Mouse (Mus musculus) C2C12 (cell line): ENCODE measurements at regions not wholly inside any gene's neighbourhood (a gene's known extent, or its start where the extent isn't known, plus 50 kb on each side); places are given as distances from the start of the nearest gene placed in this dataset.
A peak's percentile ranks its signal among the peaks of the same experiment; 100 is the strongest.
"Not testable (repeated sequence)": the region's sequence is repeated elsewhere in the genome, so short reads cannot be mapped to it uniquely, and the experiment has no call there.

Source experiments
- H3K27me3 ChIP-seq: one replicate; pipeline ENCODE4 v1.6.1; 2011; ENCODE audit not compliant: control insufficient read depth, insufficient read depth, insufficient read length
- H3K36me3 ChIP-seq: one replicate; pipeline ENCODE4 v1.6.1; 2011; ENCODE audit not compliant: control insufficient read depth, insufficient read depth
- H3K4me3 ChIP-seq: one replicate; pipeline ENCODE4 v1.5.1; 2011; ENCODE audit warnings: mild to moderate bottlenecking, control low read depth; ENCODE audit not compliant: poor library complexity, insufficient read depth, severe bottlenecking
- H3K79me2 ChIP-seq: one replicate; pipeline ENCODE4 v1.6.1; 2011; ENCODE audit not compliant: control insufficient read depth, insufficient read depth
- H3K79me3 ChIP-seq: one replicate; pipeline ENCODE4 v1.6.1; 2011; ENCODE audit warnings: low read depth, control low read depth
- H3ac ChIP-seq: one replicate; pipeline ENCODE3; 2011; ENCODE audit warnings: low read depth; ENCODE audit not compliant: control insufficient read depth, insufficient read length
- CEBPB ChIP-seq: IDR thresholded peaks from one replicate; pipeline ENCODE4 v1.6.1; 2011; ENCODE audit warnings: low read depth, mild to moderate bottlenecking, control low read depth, moderate library complexity
- CTCF ChIP-seq: IDR thresholded peaks from one replicate; pipeline ENCODE4 v1.5.1; 2011; ENCODE audit not compliant: control insufficient read depth, insufficient read depth, insufficient read length
- FOSL1 ChIP-seq: IDR thresholded peaks from one replicate; pipeline ENCODE4 v1.8.0; 2011; ENCODE audit warnings: mild to moderate bottlenecking, low read length; ENCODE audit not compliant: poor library complexity, insufficient read depth, severe bottlenecking
- MAX ChIP-seq: IDR thresholded peaks from one replicate; pipeline ENCODE4 v1.6.1; 2011; ENCODE audit warnings: mild to moderate bottlenecking, control low read depth
- MYOD1 ChIP-seq: IDR thresholded peaks from one replicate; pipeline ENCODE4 v1.6.1; 2011; ENCODE audit warnings: low read depth; ENCODE audit not compliant: control insufficient read depth, insufficient read length
- MYOG ChIP-seq: IDR thresholded peaks from one replicate; pipeline ENCODE4 v1.6.1; 2011; ENCODE audit not compliant: control insufficient read depth, insufficient read length; ENCODE audit errors: extremely low read depth
- USF1 ChIP-seq: IDR thresholded peaks from one replicate; pipeline ENCODE4 v1.6.1; 2011; ENCODE audit warnings: low read depth, mild to moderate bottlenecking, control low read depth, moderate library complexity

DNA sequence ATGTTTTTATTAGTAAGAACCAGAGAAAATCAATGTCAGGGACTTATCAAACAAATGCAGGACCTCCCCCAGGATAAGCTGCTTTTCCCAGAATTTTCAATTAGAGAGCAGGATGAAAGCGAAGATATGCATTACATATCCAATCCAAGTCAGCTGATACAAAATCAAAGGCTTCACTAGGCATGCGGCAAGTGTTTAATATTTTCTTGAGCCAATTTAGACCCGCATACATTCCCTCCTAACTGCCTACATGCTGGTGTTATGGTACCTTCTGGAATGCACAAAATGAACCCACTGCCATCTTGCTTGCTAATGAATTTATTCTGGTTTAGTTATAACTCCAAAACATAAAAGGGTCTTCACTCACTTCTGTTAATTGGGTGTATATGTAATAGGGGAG is 112.9 kb upstream of the Prl start:
- H3K27me3 ChIP-seq: no peaks in the 10 kb centered on the region
- no peak overlapping the region for H3ac ChIP-seq
- H3K79me2 ChIP-seq: no peaks in the 10 kb centered on the region
- H3K4me3 ChIP-seq: no peak overlapping the region
- TF ChIP-seq MYOD1 (no peak), CEBPB (no peak), USF1 (no peak), MYOG (no peak), FOSL1 (no peak)
- H3K36me3 ChIP-seq: no peaks in the 10 kb centered on the region
- no peaks in the 10 kb centered on the region for H3K79me3 ChIP-seq

DNA sequence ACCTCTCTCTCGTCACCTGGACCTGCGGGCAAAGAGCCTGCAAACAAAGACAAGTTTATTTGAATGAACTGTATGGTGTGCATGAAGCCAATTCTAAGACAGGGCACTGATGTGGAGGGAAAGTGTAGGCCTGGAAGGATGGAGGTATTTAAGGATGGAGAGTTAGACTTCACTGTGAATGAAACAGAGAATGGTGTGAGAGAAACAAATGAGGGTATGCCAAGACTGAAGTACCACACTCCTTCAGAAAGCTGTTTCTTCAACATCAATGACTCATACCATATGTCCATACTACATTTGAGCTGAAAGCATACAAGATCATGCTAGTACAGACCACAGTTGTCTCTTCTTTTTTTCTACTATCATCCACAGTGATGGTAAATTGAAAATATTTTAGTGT is 105.9 kb upstream of the Prl start:
- Histone ChIP-seq H3K36me3 (no peaks in the 10 kb centered on the region), H3K27me3 (no peaks in the 10 kb centered on the region), H3K79me3 (no peaks in the 10 kb centered on the region), H3ac (no peak overlapping the region), H3K79me2 (no peaks in the 10 kb centered on the region), H3K4me3 (no peak overlapping the region)
- TF ChIP-seq CEBPB: no peak
- TF ChIP-seq MYOG: no peak
- no peak for TF ChIP-seq FOSL1
- no peak for TF ChIP-seq CTCF
- no peak for TF ChIP-seq MAX
- no peak for TF ChIP-seq MYOD1
- TF ChIP-seq USF1: no peak

DNA sequence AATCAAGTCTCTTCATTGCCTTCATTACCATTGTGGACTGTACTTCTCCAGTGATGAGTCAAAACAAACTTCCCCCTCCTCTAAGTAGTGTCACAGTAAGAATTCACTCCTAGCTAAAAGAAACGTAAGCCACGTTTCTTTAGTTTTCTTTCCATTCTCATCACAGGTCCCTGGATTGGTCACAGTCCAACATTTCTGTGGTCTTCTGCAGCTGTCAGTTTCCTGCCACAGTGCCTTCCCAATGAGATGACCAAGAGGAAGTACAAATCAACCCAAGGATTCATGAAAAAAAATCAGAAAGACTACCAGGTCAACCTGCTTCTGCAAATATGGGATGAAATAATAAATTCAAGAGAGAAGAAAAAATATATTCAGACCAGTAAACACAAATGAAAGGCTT is 103.5 kb upstream of the Prl start:
- TF ChIP-seq MYOD1 (peak; percentile 88), MAX (no peak)
- no peak overlapping the region for H3ac ChIP-seq
- no peaks in the 10 kb centered on the region for H3K27me3 ChIP-seq
- H3K79me3 ChIP-seq: no peaks in the 10 kb centered on the region
- H3K36me3 ChIP-seq: no peaks in the 10 kb centered on the region
- no peaks in the 10 kb centered on the region for H3K79me2 ChIP-seq
- H3K4me3 ChIP-seq: no peak overlapping the region

DNA sequence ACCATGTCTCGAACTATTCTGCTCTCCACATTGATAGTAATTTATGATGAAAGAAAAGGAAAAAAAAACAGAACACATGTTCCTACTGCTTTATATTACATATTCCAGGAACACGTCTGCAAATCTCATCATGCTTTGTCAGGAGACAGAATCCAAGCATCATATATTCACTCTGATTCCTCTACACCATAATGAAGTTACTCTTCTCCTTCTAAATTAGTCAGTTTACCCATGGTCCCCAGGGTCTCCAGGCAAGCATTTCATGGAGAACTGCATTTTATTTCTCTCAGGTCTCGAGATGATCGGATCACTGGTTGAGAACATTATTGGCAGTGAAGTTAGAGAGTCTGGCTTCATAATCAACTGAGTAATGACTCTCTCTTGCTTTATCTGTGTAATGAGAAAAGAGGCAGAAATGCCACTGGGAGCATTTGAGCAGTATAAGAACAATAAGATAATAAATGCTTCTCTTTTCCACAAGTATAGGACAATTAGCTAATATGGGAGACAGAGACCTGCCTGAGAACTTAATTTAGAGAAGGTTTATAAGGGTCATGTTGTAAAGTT is 97.8 kb upstream of the Prl start:
- Histone ChIP-seq H3ac (no peak overlapping the region), H3K79me2 (no peaks in the 10 kb centered on the region), H3K4me3 (no peak overlapping the region), H3K27me3 (no peaks in the 10 kb centered on the region), H3K79me3 (no peaks in the 10 kb centered on the region), H3K36me3 (no peaks in the 10 kb centered on the region)
- TF ChIP-seq USF1 (no peak), CTCF (no peak), CEBPB (no peak), MAX (no peak), FOSL1 (no peak), MYOD1 (no peak), MYOG (no peak)

DNA sequence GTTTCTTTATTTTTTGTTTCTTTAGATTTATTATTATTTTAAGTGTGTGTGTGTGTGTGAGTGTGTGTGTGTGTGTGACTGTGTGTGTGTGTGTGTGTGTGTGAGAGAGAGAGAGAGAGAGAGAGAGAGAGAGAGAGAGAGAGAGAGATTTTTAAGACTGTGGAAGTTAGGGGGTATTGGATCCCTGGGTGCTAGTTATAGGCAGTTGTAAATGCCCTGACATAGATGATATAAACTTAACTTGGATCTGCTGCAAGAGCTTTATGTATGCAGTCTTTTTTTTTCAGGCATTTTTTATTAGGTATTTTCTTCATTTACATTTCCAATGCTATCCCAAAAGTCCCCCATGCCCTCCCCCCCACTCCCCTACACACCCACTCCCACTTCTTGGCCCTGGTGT is 96.8 kb upstream of the Prl start:
- H3K4me3 ChIP-seq, H3K79me3 ChIP-seq, H3K79me2 ChIP-seq, H3K27me3 ChIP-seq, H3K36me3 ChIP-seq, H3ac ChIP-seq: not testable (repeated sequence)

DNA sequence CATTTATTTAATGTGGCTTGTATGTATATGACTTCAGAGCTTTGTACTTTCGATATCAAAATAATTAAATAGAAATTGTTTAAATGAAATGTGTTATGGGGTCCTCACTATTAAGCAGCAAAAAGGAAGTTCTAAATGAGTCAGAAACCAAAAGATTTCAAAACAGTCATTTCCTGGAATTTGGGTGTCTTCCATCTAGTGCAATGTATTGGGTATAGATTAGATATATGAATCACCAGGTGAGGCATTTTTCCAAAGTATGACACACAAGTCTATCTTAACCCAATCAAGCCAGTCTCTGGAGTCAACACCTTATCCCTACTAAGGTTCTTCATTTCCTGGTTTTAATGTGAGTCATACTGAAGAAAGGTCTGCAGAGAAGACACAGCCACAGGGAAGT is 81.3 kb upstream of the Prl start:
- Histone ChIP-seq H3K27me3 (no peaks in the 10 kb centered on the region), H3K79me3 (no peaks in the 10 kb centered on the region), H3K4me3 (no peak overlapping the region), H3K36me3 (no peaks in the 10 kb centered on the region), H3ac (no peak overlapping the region), H3K79me2 (no peaks in the 10 kb centered on the region)
- TF ChIP-seq USF1 (no peak), CTCF (no peak), CEBPB (peak; percentile 71), FOSL1 (peak; percentile 44)

DNA sequence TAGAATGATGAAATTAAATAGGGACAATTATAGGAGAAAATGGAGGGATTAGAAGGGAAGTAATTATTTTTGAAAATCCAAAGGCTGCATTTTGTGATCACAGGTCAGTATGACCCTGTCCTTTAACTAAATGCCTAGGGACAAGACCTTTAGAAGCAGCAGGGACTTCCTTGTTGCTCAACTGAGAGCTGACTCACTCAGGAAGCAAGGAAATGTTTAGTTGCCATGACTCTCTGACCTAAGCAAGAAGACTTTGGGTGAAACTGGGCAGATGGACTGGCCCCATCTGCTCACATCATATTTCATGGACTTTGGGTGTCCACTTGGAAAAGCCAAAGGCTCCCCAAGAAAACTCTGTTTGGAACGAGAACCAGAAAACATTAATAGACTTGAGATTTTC is 76.9 kb upstream of the Prl start:
- Histone ChIP-seq H3K4me3 (no peak overlapping the region), H3K36me3 (no peaks in the 10 kb centered on the region), H3K79me2 (no peaks in the 10 kb centered on the region), H3K79me3 (no peaks in the 10 kb centered on the region), H3ac (no peak overlapping the region), H3K27me3 (no peaks in the 10 kb centered on the region)
- TF ChIP-seq CTCF (no peak), CEBPB (peak; percentile 84)
